Mouse (Mus musculus) neural tube, embryonic 15.5 days (tissue): ENCODE data around the gene Ano10. TPM values are rescaled to one million over a fixed set of nuclear protein-coding genes. Genes with fewer than 3 reads are reported as not detected.

Experiments
- ATAC-seq: fragments of 200-750 bp; cut with Nextera tagmentation; 2 replicates; pipeline ENCODE4 v1.8.0; 2017; ENCODE audit warnings: mild to moderate bottlenecking, moderate TSS enrichment, moderate library complexity; ENCODE audit not compliant: low FRiP score
- H3K27ac ChIP-seq: fragments of 300-500 bp; sonication (generic); replicated peaks from 2 replicates; pipeline ENCODE4 v1.5.1; 2015; ENCODE audit warnings: mild to moderate bottlenecking, inconsistent platforms
- H3K27me3 ChIP-seq: fragments of 300-500 bp; sonication (generic); replicated peaks from 2 replicates; pipeline ENCODE4 v1.6.1; 2015; ENCODE audit warnings: inconsistent platforms
- H3K36me3 ChIP-seq: fragments of 300-500 bp; sonication (generic); 2 replicates; pipeline ENCODE4 v1.6.1; 2015; ENCODE audit warnings: inconsistent platforms
- H3K4me1 ChIP-seq: fragments of 300-500 bp; sonication (generic); 2 replicates; pipeline ENCODE4 v1.6.1; 2015; ENCODE audit warnings: inconsistent platforms
- H3K4me2 ChIP-seq: fragments of 300-500 bp; sonication (generic); 2 replicates; pipeline ENCODE4 v1.6.1; 2015; ENCODE audit warnings: inconsistent platforms, mild to moderate bottlenecking, moderate library complexity
- H3K4me3 ChIP-seq: fragments of 300-500 bp; sonication (generic); replicated peaks from 2 replicates; pipeline ENCODE4 v1.5.1; 2015; ENCODE audit warnings: mild to moderate bottlenecking, inconsistent platforms
- H3K9ac ChIP-seq: fragments of 300-500 bp; sonication (generic); replicated peaks from 2 replicates; pipeline ENCODE4 v1.6.1; 2015; ENCODE audit warnings: mild to moderate bottlenecking, inconsistent platforms
- H3K9me3 ChIP-seq: fragments of 300-500 bp; sonication (generic); replicated peaks from 2 replicates; pipeline ENCODE4 v1.6.1; 2016; ENCODE audit warnings: inconsistent platforms
- WGBS: fragments of 180-500 bp; shearing (Covaris S2); methylation state at CpG from one replicate; pipeline ENCODE4 v1.1.7; 2015; ENCODE audit warnings: mixed read lengths; 5-methylcytosine and 5-hydroxymethylcytosine counted together
- microRNA-seq: library from miRNA; unstranded; fragments of <30 nt; microRNA quantifications from one replicate; pipeline ENCODE4, GENCODE M21; 2017
- polyA plus RNA-seq: library from polyadenylated mRNA; unstranded; fragments of >200 nt; fragmentation: Nextera tagmentation; extraction: Ambion mirVana; gene quantifications from 2 replicates; pipeline ENCODE4 v1.2.1, GENCODE M21; 2015

The Ano10 gene
- polyA plus RNA-seq, 1 experiment from 2014 or later, result 41.6 TPM

DNA sequence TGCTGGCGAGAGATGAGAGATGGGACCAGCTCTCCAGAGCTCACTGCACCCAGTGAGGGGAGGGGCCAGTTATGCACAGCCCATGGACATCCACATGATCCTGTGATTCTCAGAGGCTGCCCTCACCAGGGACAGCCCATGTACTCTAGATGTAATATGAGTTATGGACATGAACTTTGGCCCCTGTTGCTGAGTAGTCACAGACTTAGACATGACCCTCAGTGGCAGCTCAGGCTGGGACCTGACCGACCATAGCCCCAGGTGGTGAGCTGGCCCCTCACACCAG, 158.4 kb downstream of the Ano10 start:
- H3K36me3 ChIP-seq, result peaks cover 6% of the 10 kb centered on the region; the same call in 1 of the 2 replicates
- 88% methylated on average over 2 of the region's 2 CpGs for WGBS
- H3K4me1 ChIP-seq, result peaks cover 18% of the 10 kb centered on the region
- ATAC-seq, result no peak
- no peak overlapping the region for H3K27ac ChIP-seq
- H3K9me3 ChIP-seq, result no peaks in the 10 kb centered on the region
- no peak overlapping the region for H3K4me3 ChIP-seq
- H3K9ac ChIP-seq, result no peak overlapping the region
- H3K27me3 ChIP-seq, result no peaks in the 10 kb centered on the region
- H3K4me2 ChIP-seq, result no peak overlapping the region

- H3K4me1 ChIP-seq, result peaks cover 23% of the 10 kb centered on the region
- ATAC-seq, result no peak
- H3K4me2 ChIP-seq, result no peak overlapping the region
- no peak overlapping the region for H3K9ac ChIP-seq
- 88% methylated on average over 1 of the region's 1 CpGs for WGBS
- no peak overlapping the region for H3K27ac ChIP-seq
- peaks cover 6% of the 10 kb centered on the region; the same call in 1 of the 2 replicates for H3K36me3 ChIP-seq
- H3K9me3 ChIP-seq, result no peaks in the 10 kb centered on the region
- H3K4me3 ChIP-seq, result no peak overlapping the region
- H3K27me3 ChIP-seq, result no peaks in the 10 kb centered on the region
Measured at GRCm38 (mm10) chr9:122135095-122135884, 158.9 kb downstream of the Ano10 start.

DNA sequence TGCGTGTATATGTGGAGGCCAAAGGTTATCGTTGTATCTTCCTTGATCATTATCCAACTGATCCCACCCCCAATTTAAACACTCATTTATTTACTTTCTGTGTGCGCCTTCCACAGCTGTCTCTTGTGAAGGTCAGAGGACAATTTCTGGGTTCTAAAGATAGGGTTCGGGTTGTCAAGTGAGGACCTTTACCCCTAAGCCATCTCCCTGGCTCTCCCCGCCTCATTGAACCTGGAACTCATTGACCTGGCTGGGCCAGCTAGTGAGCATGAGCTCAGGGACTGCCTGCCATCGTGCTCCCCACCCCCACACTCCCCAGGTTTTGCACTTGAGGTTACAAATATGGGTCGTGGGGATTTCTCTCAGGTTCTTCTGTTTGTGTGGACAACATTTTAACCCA, 162.1 kb downstream of the Ano10 start:
- H3K36me3 ChIP-seq, result no peaks in the 10 kb centered on the region; the same call in 1 of the 2 replicates
- no peaks in the 10 kb centered on the region for H3K27me3 ChIP-seq
- no peak overlapping the region for H3K27ac ChIP-seq
- H3K4me1 ChIP-seq, result peaks cover 16% of the 10 kb centered on the region
- no peak overlapping the region for H3K4me2 ChIP-seq
- H3K9ac ChIP-seq, result no peak overlapping the region
- 89% methylated on average over 7 of the region's 7 CpGs for WGBS
- ATAC-seq, result no peak
- H3K9me3 ChIP-seq, result no peaks in the 10 kb centered on the region
- no peak overlapping the region for H3K4me3 ChIP-seq

DNA sequence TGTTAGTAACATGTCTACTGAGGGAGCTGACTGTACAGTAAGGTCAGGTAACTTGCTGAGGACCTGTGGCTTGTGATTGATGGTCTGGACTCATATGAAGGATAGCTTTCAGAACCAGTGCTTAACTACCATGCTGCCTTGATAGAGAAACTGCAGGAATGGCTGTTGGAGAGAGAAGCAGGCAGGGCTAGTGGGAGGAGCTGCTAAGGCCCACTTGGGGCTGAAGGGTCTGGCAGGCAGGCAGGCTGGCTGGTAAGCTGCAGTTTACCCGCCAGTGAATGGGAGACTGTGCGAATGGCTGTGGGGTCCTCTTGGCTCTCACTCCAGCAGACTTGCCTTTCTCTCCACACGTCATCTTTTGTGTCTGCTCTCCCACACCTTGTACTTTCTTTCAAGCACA, 163.6 kb downstream of the Ano10 start:
- H3K27me3 ChIP-seq, result no peaks in the 10 kb centered on the region
- no peak overlapping the region for H3K4me2 ChIP-seq
- WGBS, result 48% methylated on average over 3 of the region's 3 CpGs
- H3K9me3 ChIP-seq, result no peaks in the 10 kb centered on the region
- no peak overlapping the region for H3K4me3 ChIP-seq
- ATAC-seq, result no peak
- H3K27ac ChIP-seq, result no peak overlapping the region
- H3K9ac ChIP-seq, result no peak overlapping the region
- peaks cover 16% of the 10 kb centered on the region for H3K4me1 ChIP-seq
- no peaks in the 10 kb centered on the region for H3K36me3 ChIP-seq

GRCm38 (mm10) chr9:122128686-122129085, 165.5 kb downstream of the Ano10 start:
- Histone ChIP-seq H3K27me3 (no peaks in the 10 kb centered on the region), H3K4me1 (peaks cover 20% of the 10 kb centered on the region), H3K9ac (no peak overlapping the region), H3K9me3 (no peaks in the 10 kb centered on the region), H3K4me3 (no peak overlapping the region), H3K36me3 (no peaks in the 10 kb centered on the region), H3K27ac (no peak overlapping the region), H3K4me2 (no peak overlapping the region)
- WGBS, result 81% methylated on average over 5 of the region's 5 CpGs
- no peak for ATAC-seq

- H3K27me3 ChIP-seq, result no peaks in the 10 kb centered on the region
- no peak overlapping the region for H3K27ac ChIP-seq
- peaks cover 20% of the 10 kb centered on the region for H3K4me1 ChIP-seq
- H3K9me3 ChIP-seq, result no peaks in the 10 kb centered on the region
- no peak overlapping the region for H3K9ac ChIP-seq
- H3K4me3 ChIP-seq, result no peak overlapping the region
- WGBS, result 81% methylated on average over 3 of the region's 3 CpGs
- ATAC-seq, result no peak
- no peaks in the 10 kb centered on the region for H3K36me3 ChIP-seq
- H3K4me2 ChIP-seq, result no peak overlapping the region
Measured at GRCm38 (mm10) chr9:122127271-122127785, 166.9 kb downstream of the Ano10 start.

- no peak for ATAC-seq
- H3K4me3 ChIP-seq, result no peak overlapping the region
Measured at GRCm38 (mm10) chr9:122126790-122127189, 167.4 kb downstream of the Ano10 start.

More at GRCm38 (mm10) chr9:122126790-122127189, 167.4 kb downstream of the Ano10 start:
- no peaks in the 10 kb centered on the region for H3K9me3 ChIP-seq
- no peak overlapping the region for H3K9ac ChIP-seq
- 70% methylated on average over 8 of the region's 8 CpGs for WGBS
- H3K4me2 ChIP-seq, result no peak overlapping the region
- H3K36me3 ChIP-seq, result no peaks in the 10 kb centered on the region
- no peak overlapping the region for H3K27ac ChIP-seq
- H3K4me1 ChIP-seq, result peaks cover 20% of the 10 kb centered on the region
- no peaks in the 10 kb centered on the region for H3K27me3 ChIP-seq

Small RNAs within 50 kb of the gene (microRNA-seq; reads per million reads assigned to microRNA genes)
- not detected for gene Mir8106

Other genes with a start within 250 kb of the Ano10 start
- 74.3 and 76.6 TPM in 2 replicates for gene Snrk, start 177.2 kb downstream of the Ano10 start, polyA plus RNA-seq
- 25.9 and 27.6 TPM in 2 replicates for gene Abhd5, start 57.2 kb upstream of the Ano10 start, polyA plus RNA-seq